Mouse (Mus musculus): ENCODE results near the gene Hnrnpa1.

GRCm38 (mm10) chr15:103214971-103215907, 25.0 kb upstream of the Hnrnpa1 start:
- TF ChIP-seq POLR2A (IDR thresholded peaks at IDR 0.05; ENCODE audit: insufficient read depth, low read depth, low read length) (peak; percentile 29; the same call in 1 of the 2 replicates), CTCF (IDR thresholded peaks at IDR 0.05) (no peak), EP300 (IDR thresholded peaks at IDR 0.05; ENCODE audit: insufficient read depth, low read depth, low read length) (0 out of 2 replicates have a peak, but pooled peaks have one; percentile 39)
